Mouse (Mus musculus): ENCODE data around the gene Nucks1.

The Nucks1 gene

GRCm38 (mm10) chr1:131968556-131968955 is 58.2 kb downstream of the Nucks1 start:
- DNase-seq, result no peak

GRCm38 (mm10) chr1:131968983-131969382 is 58.6 kb downstream of the Nucks1 start:
- DNase-seq, result no peak

GRCm38 (mm10) chr1:131969825-131970224 is 59.5 kb downstream of the Nucks1 start:
- peak; percentile 41 for DNase-seq

GRCm38 (mm10) chr1:131970322-131970660 is 60.0 kb downstream of the Nucks1 start:
- no peak for DNase-seq

GRCm38 (mm10) chr1:131970661-131971520 is 60.6 kb downstream of the Nucks1 start:
- peak; percentile 26 for DNase-seq

- no peak for DNase-seq
Observed at GRCm38 (mm10) chr1:131971771-131972497, 61.6 kb downstream of the Nucks1 start.

GRCm38 (mm10) chr1:131972498-131973334 is 62.4 kb downstream of the Nucks1 start:
- DNase-seq, result no peak

GRCm38 (mm10) chr1:131973991-131974390 is 63.7 kb downstream of the Nucks1 start:
- peak; percentile 24 for DNase-seq

GRCm38 (mm10) chr1:131976886-131977285 is 66.6 kb downstream of the Nucks1 start:
- no peak for DNase-seq

- DNase-seq, result no peak
Observed at GRCm38 (mm10) chr1:131980471-131980870, 70.1 kb downstream of the Nucks1 start.

GRCm38 (mm10) chr1:131981378-131982013 is 71.2 kb downstream of the Nucks1 start:
- DNase-seq, result peak; percentile 81

- DNase-seq, result peak; percentile 85
Observed at GRCm38 (mm10) chr1:131982907-131983306, 72.6 kb downstream of the Nucks1 start.

GRCm38 (mm10) chr1:131983806-131984205 is 73.5 kb downstream of the Nucks1 start:
- DNase-seq, result no peak

Measured in lung, postnatal 36 days (tissue).